Mouse (Mus musculus): ENCODE measurements around the gene Gpr108. TPM values are rescaled to one million over a fixed set of nuclear protein-coding genes. Genes with fewer than 3 reads are reported as not detected.
A peak's percentile ranks its signal among the peaks of the same experiment; 100 is the strongest.

The Gpr108 gene
- polyA plus RNA-seq, 1 experiment from 2014 or later: 36.8 TPM

- H3K9me3 ChIP-seq (ENCODE audit: control insufficient read depth, low read length): no peaks in the 10 kb centered on the region
- H3K27me3 ChIP-seq (ENCODE audit: control insufficient read depth, insufficient read depth, low read length): no peaks in the 10 kb centered on the region
- H3K9ac ChIP-seq (ENCODE audit: low read depth, low read length): no peak overlapping the region
- no peak overlapping the region for H3K4me2 ChIP-seq (replicated peaks; ENCODE audit: low read depth, low read length)
- H3K4me3 ChIP-seq (ENCODE audit: low read length): no peak overlapping the region
- no peak overlapping the region for H3K27ac ChIP-seq (ENCODE audit: low read depth, low read length)
- WGBS: 61% methylated on average over 10 of the region's 10 CpGs
- H3K4me1 ChIP-seq (ENCODE audit: control insufficient read depth, insufficient read depth, low read length): peaks cover 12% of the 10 kb centered on the region; the same call in 1 of the 2 replicates
- H3K36me3 ChIP-seq (ENCODE audit: control insufficient read depth, insufficient read depth, low read length): peaks cover 24% of the 10 kb centered on the region; the same call in 1 of the 2 replicates
- no peak for ATAC-seq (ENCODE audit: low FRiP score, low TSS enrichment)
Observed at GRCm38 (mm10) chr17:57243650-57244370, 4.4 kb downstream of the Gpr108 start.

- 91% methylated on average over 9 of the region's 9 CpGs for WGBS
- ATAC-seq (ENCODE audit: low FRiP score, low TSS enrichment): no peak
Observed at GRCm38 (mm10) chr17:57237181-57237580, 11.1 kb downstream of the Gpr108 start.

GRCm38 (mm10) chr17:57235803-57236202, 12.4 kb downstream of the Gpr108 start:
- Histone ChIP-seq H3K4me1 (ENCODE audit: control insufficient read depth, insufficient read depth, low read length) (no peaks in the 10 kb centered on the region), H3K27ac (ENCODE audit: low read depth, low read length) (no peak overlapping the region), H3K36me3 (ENCODE audit: control insufficient read depth, insufficient read depth, low read length) (peaks cover 32% of the 10 kb centered on the region; the same call in 1 of the 2 replicates), H3K27me3 (ENCODE audit: control insufficient read depth, insufficient read depth, low read length) (no peaks in the 10 kb centered on the region), H3K4me2 (replicated peaks; ENCODE audit: low read depth, low read length) (no peak overlapping the region), H3K9ac (ENCODE audit: low read depth, low read length) (no peak overlapping the region), H3K4me3 (ENCODE audit: low read length) (no peak overlapping the region), H3K9me3 (ENCODE audit: control insufficient read depth, low read length) (no peaks in the 10 kb centered on the region)
- no peak for ATAC-seq (ENCODE audit: low FRiP score, low TSS enrichment)
- WGBS: 88% methylated on average over 5 of the region's 5 CpGs

More at GRCm38 (mm10) chr17:57237181-57237580, 11.1 kb downstream of the Gpr108 start:
- H3K9ac ChIP-seq (ENCODE audit: low read depth, low read length): no peak overlapping the region
- H3K4me1 ChIP-seq (ENCODE audit: control insufficient read depth, insufficient read depth, low read length): no peaks in the 10 kb centered on the region
- H3K4me2 ChIP-seq (replicated peaks; ENCODE audit: low read depth, low read length): no peak overlapping the region
- H3K4me3 ChIP-seq (ENCODE audit: low read length): no peak overlapping the region
- no peaks in the 10 kb centered on the region for H3K27me3 ChIP-seq (ENCODE audit: control insufficient read depth, insufficient read depth, low read length)
- no peaks in the 10 kb centered on the region for H3K9me3 ChIP-seq (ENCODE audit: control insufficient read depth, low read length)
- no peak overlapping the region for H3K27ac ChIP-seq (ENCODE audit: low read depth, low read length)
- H3K36me3 ChIP-seq (ENCODE audit: control insufficient read depth, insufficient read depth, low read length): peaks cover 38% of the 10 kb centered on the region; the same call in 1 of the 2 replicates

- WGBS: 80% methylated on average over 12 of the region's 12 CpGs
- no peak for ATAC-seq (ENCODE audit: low FRiP score, low TSS enrichment)
Observed at GRCm38 (mm10) chr17:57234254-57234928, 13.9 kb downstream of the Gpr108 start.

GRCm38 (mm10) chr17:57233038-57233437, 15.2 kb downstream of the Gpr108 start:
- no peaks in the 10 kb centered on the region for H3K9me3 ChIP-seq (ENCODE audit: control insufficient read depth, low read length)
- H3K27ac ChIP-seq (ENCODE audit: low read depth, low read length): no peak overlapping the region
- H3K4me2 ChIP-seq (replicated peaks; ENCODE audit: low read depth, low read length): no peak overlapping the region
- no peaks in the 10 kb centered on the region for H3K4me1 ChIP-seq (ENCODE audit: control insufficient read depth, insufficient read depth, low read length)
- peaks cover 28% of the 10 kb centered on the region; the same call in 1 of the 2 replicates for H3K36me3 ChIP-seq (ENCODE audit: control insufficient read depth, insufficient read depth, low read length)
- no peak overlapping the region for H3K9ac ChIP-seq (ENCODE audit: low read depth, low read length)
- ATAC-seq (ENCODE audit: low FRiP score, low TSS enrichment): peak; percentile 56
- H3K4me3 ChIP-seq (ENCODE audit: low read length): no peak overlapping the region
- no peaks in the 10 kb centered on the region for H3K27me3 ChIP-seq (ENCODE audit: control insufficient read depth, insufficient read depth, low read length)
- WGBS: 28% methylated on average over 7 of the region's 7 CpGs

More at GRCm38 (mm10) chr17:57234254-57234928, 13.9 kb downstream of the Gpr108 start:
- no peak overlapping the region for H3K27ac ChIP-seq (ENCODE audit: low read depth, low read length)
- no peaks in the 10 kb centered on the region for H3K27me3 ChIP-seq (ENCODE audit: control insufficient read depth, insufficient read depth, low read length)
- H3K4me2 ChIP-seq (replicated peaks; ENCODE audit: low read depth, low read length): no peak overlapping the region
- no peak overlapping the region for H3K9ac ChIP-seq (ENCODE audit: low read depth, low read length)
- H3K4me3 ChIP-seq (ENCODE audit: low read length): no peak overlapping the region
- H3K4me1 ChIP-seq (ENCODE audit: control insufficient read depth, insufficient read depth, low read length): no peaks in the 10 kb centered on the region
- no peaks in the 10 kb centered on the region for H3K9me3 ChIP-seq (ENCODE audit: control insufficient read depth, low read length)
- H3K36me3 ChIP-seq (ENCODE audit: control insufficient read depth, insufficient read depth, low read length): peaks cover 32% of the 10 kb centered on the region; the same call in 1 of the 2 replicates

- Histone ChIP-seq H3K36me3 (ENCODE audit: control insufficient read depth, insufficient read depth, low read length) (peaks cover 22% of the 10 kb centered on the region; the same call in 1 of the 2 replicates), H3K27ac (ENCODE audit: low read depth, low read length) (no peak overlapping the region), H3K4me2 (replicated peaks; ENCODE audit: low read depth, low read length) (no peak overlapping the region), H3K4me1 (ENCODE audit: control insufficient read depth, insufficient read depth, low read length) (no peaks in the 10 kb centered on the region), H3K9ac (ENCODE audit: low read depth, low read length) (no peak overlapping the region), H3K27me3 (ENCODE audit: control insufficient read depth, insufficient read depth, low read length) (no peaks in the 10 kb centered on the region), H3K4me3 (ENCODE audit: low read length) (no peak overlapping the region), H3K9me3 (ENCODE audit: control insufficient read depth, low read length) (no peaks in the 10 kb centered on the region)
- WGBS: 90% methylated on average over 1 of the region's 1 CpGs
- ATAC-seq (ENCODE audit: low FRiP score, low TSS enrichment): no peak
Observed at GRCm38 (mm10) chr17:57232200-57232599, 16.0 kb downstream of the Gpr108 start.

GRCm38 (mm10) chr17:57231321-57231771, 16.9 kb downstream of the Gpr108 start:
- no peaks in the 10 kb centered on the region for H3K4me1 ChIP-seq (ENCODE audit: control insufficient read depth, insufficient read depth, low read length)
- no peak for ATAC-seq (ENCODE audit: low FRiP score, low TSS enrichment)
- no peaks in the 10 kb centered on the region for H3K9me3 ChIP-seq (ENCODE audit: control insufficient read depth, low read length)
- no peak overlapping the region for H3K4me3 ChIP-seq (ENCODE audit: low read length)
- H3K27ac ChIP-seq (ENCODE audit: low read depth, low read length): no peak overlapping the region
- H3K9ac ChIP-seq (ENCODE audit: low read depth, low read length): no peak overlapping the region
- peaks cover 13% of the 10 kb centered on the region; the same call in 1 of the 2 replicates for H3K36me3 ChIP-seq (ENCODE audit: control insufficient read depth, insufficient read depth, low read length)
- no peak overlapping the region for H3K4me2 ChIP-seq (replicated peaks; ENCODE audit: low read depth, low read length)
- no peaks in the 10 kb centered on the region for H3K27me3 ChIP-seq (ENCODE audit: control insufficient read depth, insufficient read depth, low read length)

GRCm38 (mm10) chr17:57230728-57231125, 17.5 kb downstream of the Gpr108 start:
- ATAC-seq (ENCODE audit: low FRiP score, low TSS enrichment): no peak
- no peaks in the 10 kb centered on the region for H3K4me1 ChIP-seq (ENCODE audit: control insufficient read depth, insufficient read depth, low read length)
- no peaks in the 10 kb centered on the region for H3K9me3 ChIP-seq (ENCODE audit: control insufficient read depth, low read length)
- H3K36me3 ChIP-seq (ENCODE audit: control insufficient read depth, insufficient read depth, low read length): peaks cover 8% of the 10 kb centered on the region; the same call in 1 of the 2 replicates
- no peak overlapping the region for H3K4me3 ChIP-seq (ENCODE audit: low read length)
- no peaks in the 10 kb centered on the region for H3K27me3 ChIP-seq (ENCODE audit: control insufficient read depth, insufficient read depth, low read length)
- H3K27ac ChIP-seq (ENCODE audit: low read depth, low read length): no peak overlapping the region
- H3K9ac ChIP-seq (ENCODE audit: low read depth, low read length): no peak overlapping the region
- WGBS: 62% methylated on average over 6 of the region's 6 CpGs
- H3K4me2 ChIP-seq (replicated peaks; ENCODE audit: low read depth, low read length): no peak overlapping the region

Data from kidney, embryonic 14.5 days (tissue).